Mouse (Mus musculus) gonadal fat pad, adult 2 months (tissue): ENCODE data around the gene Wdr72. TPM values are rescaled to one million over a fixed set of nuclear protein-coding genes. Genes with fewer than 3 reads are reported as not detected.

Source experiments
- DNase-seq: peaks from one replicate; pipeline ENCODE4 v3.0.0-alpha.2; 2012; ENCODE audit warnings: low read depth
- polyA plus RNA-seq: library from polyadenylated mRNA; depleted of rRNA; stranded (reverse); fragments of >200 nt; gene quantifications from 2 replicates; pipeline ENCODE4 v1.2.3, GENCODE M21; 2012; rRNA removed

The Wdr72 gene
- polyA plus RNA-seq, 1 experiment, result 0.34 TPM

DNA sequence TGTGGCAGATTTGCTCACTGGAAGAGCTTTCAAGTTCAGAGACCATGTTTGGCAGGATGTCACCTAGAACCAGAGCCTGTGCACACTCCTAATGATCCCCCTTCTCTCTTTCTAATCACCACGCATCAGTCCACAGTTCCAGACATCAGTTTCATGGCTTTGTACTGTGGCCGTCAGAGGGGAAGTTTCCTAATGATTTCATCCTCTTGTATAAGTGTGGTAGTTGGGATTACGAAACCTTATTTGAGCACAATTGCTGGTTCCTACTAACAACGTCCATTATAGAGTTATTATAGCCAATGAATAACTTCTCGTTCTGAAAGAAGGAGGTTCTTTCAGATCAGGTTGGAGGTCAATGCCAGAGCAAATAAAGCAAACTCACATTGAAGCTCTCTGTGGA, 131.1 kb downstream of the Wdr72 start:
- no peak for DNase-seq

DNA sequence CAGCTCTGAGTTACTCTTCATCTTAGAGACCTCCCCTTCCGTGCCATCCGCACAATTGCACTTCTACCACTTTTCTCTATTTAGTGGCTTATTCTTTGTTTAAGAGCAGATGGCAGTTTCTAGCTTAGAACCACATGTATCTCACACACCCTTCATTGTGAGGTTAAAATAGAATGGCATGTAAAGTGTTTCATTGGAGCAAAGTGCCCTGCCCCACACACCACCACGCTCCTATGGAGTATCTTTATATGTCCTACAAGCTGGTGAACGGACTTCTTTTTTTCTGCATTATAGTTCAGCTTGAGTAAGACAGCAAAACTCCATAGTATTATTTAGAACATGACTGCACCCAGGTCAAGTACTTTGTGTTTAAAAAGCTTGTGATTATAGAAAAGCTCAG, 137.9 kb downstream of the Wdr72 start:
- DNase-seq, result no peak

DNA sequence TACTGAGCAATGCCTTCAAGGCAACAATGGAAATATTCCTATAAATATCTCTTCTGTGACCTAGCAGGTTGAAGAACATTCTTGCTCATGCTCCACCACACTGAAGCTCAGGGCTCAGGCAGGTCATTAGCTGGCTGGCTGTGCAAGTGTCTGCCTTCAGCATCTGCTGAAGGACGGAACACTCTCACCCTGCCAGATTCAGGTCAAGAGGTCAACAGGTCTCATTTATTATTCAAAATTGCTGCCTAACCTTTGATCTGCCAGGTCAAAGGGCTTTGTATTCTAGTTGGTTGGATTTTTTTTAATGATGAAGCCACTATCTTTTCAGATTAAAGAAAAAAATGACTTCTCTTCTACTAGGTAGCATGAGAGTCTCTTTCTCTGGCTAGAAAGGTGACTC, 139.3 kb downstream of the Wdr72 start:
- no peak for DNase-seq

DNA sequence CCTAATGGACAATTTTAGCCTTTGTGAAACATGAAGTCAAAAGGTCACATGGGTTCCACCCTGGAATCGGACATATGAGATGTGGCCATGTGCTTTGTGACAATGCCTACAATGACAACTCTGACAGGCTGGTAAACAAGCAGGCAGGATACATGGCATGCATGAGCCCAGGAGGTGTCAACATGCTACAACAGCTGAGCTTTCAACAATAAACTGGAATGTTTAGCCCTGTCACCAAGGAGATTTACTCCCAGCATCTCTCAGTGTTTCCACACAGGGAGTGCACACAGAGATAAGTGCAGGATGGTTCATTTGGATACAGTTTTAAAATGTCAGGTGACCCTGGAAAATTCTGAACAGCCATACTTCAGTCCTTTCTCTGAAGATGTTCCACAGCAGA, 140.4 kb downstream of the Wdr72 start:
- DNase-seq, result no peak

DNA sequence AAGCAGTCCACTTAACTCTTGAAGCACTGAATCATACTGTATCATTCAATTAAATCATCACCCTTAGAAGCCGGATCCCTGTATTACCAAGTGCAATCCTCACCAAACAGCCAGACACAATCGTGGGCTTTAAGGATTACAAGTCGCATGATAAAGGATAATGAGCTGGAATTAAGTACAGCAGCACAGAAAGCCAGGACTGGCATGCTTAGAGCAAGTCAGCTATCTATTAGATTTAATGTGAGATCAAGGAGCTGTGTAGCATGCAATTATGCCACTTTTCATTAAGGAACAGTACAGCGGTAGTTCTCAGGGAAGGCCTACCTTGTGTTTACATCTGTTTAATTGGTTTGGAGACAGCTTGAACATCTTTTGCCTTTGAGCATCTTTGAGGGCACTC, 148.2 kb downstream of the Wdr72 start:
- DNase-seq, result no peak

DNA sequence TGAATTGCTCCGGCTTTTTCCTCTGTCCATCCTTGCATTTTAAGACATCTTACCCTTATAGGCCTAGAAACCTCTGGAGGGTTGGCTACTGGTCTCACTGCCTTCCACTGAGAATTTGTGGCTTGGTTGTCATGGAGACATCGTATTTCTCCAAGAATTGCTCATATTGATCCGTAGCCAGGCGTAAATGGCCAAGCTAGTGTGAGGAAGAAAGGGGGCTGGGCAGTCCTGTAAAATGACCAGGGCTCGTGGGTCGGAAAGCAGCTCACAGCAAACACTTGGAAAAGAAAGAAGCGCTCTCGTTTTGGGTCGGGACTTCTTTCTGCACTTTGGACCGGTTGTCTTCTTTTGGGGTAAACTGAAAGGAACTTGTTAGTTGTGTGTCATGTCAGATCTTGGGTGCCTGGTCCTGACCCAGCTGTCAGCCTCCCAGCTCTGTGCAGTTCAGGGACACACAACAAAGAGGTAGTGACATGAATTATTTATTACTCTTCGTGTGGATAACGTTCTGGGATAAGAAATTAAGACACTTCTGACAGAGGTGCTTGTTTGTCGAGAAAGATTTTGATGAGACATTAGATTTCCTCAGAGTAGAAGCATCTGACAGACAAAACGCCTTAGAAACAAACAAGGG, 167.7 kb downstream of the Wdr72 start:
- DNase-seq, result no peak

DNA sequence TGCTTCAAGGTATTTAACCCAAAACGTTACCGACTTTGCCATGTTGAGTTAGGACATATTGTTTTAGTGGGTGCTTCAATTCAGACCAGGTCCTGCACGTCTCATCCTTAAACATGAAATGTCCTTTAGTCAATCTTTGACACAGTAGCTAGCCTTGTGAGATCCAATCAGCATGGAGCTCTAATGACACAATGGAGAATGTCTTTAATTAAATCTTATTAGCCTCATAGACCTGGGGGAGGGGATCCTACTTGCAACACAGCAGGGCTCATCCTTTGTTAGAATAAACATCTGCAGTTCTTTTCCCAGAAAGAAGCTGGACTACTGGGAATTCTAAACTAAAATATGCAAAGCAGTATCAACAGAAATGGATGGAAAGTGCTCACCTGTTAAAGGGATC, 171.9 kb downstream of the Wdr72 start:
- DNase-seq, result no peak

DNA sequence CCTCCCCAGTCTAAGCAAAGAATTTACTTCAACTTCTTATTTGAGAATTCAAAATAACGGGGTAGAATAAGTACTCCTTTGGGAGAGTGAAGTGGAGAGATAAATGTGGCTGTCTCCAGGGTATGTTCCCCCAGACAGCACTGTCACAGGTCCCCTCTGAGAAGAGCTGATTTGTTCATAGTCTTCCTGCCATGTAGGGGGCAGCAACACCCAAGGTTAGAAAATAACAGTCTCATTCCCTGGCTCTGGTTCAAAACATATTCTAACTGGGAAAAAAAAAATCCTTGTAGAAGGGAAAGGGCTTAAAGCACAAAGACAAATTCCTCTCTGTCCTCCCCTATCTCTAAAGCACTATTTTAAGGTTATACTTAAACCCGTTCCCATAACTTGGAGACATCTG, 176.1 kb downstream of the Wdr72 start:
- DNase-seq, result no peak

DNA sequence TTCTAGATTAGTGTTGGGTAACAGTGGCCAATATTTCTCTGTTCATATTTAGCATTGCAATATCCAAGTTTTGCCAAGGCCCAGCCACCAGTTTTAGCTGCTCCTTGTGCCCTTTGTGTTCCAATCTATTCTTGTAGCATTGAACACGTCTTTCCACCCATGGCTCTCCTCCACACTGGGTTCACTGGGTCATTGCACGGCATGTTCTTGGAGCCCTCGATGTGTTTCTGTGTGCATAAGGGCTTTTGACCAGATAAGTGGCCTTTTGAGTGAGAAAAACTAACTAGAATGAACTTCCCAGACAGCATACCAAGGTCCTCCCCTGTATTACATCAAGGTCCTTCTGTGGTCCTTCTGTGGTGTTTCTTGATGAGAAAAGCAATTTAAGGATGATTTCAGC, 184.3 kb downstream of the Wdr72 start:
- no peak for DNase-seq

DNA sequence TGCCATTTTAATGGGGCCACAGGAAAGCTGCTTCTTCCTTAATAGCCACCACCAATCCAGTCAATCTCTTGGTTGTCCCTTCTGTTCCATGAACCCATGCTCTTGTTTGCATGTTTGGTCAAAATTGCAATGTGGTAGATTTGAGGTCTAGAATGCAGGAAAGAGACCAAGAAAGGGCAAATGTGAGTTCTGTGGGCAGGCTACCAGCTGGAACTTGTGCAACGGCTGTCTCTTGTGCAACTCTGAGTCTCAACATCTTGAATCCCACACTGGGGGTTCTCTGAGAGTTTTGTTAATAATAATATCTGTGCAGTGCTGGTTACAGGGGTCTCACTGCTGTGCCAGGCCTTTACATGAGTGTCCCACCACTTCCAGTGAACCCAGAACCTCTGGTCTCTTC, 208.6 kb downstream of the Wdr72 start:
- DNase-seq, result no peak

DNA sequence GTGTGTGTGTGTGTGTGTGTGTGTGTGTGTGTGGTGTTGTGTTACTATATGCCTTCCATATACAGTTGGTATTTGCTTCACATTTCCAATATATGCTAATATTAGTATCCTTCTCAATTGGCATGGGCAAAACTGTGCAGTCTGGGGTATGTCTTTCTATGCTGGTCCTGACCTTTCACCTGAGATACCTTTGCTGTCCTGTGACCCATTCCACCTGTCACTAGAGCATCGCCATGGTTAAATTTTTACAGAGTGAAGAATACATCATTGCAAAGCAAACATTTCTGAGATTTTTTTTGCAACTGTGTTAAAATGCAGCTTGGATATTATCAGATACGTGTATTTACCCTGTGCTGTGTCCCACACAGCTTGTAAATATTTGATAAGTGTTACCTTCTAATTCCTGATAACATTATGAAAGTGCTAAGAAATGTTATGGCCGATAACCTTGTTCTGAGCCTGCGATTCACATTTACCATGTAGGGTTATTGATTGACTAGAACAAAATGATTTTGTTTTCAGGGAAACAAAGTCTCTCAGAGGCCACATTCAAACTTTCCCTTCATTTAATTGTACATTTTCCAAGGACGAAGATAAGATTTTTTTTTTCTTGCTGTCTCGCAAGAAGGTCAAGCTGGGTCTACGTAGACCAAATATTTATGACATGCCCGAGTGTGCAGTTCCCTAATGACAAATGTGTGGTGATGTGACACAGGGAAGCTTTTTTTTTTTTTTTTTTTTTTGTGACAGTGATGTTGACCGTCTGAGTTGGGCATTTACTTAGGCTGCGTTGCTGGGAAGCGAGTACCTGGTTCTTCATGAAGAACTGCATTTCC, 214.2 kb downstream of the Wdr72 start:
- no peak for DNase-seq

DNA sequence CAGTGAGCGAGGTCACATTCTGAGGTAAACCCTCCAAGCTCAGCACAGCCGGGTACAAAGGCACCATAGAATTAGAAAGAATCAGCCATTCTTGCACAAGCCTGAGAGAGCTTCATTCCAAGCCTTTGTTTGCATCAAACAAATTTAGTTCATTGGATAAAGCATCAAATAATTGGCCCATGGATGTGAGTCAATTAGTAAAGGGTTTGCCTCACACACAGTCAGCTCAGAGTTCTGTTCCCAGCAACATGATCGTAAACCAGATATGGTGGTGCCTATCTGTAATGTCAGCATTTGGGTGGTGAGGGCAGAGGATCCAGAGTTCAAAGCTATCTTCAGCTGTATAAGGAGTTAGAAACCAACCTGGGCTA, 214.8 kb downstream of the Wdr72 start:
- no peak for DNase-seq

DNA sequence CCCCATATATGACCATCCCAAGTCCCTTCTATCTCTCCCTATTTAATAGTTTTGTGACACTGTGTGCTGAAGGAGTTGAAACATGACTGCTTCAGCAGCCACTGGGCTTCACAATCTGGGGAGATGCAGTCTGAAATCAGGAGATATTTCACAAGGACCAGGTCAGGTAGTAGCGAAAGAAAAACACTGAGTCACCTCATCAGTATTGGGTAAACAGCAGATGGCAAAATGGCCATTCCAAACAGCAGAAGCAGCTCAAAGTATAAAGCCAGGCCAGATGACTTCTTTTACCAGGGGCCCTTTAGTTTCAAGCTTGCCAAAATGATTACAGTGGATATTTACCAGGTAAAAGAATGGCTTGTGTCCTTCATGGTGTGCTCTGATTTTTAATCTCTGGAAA, 215.8 kb downstream of the Wdr72 start:
- no peak for DNase-seq

DNA sequence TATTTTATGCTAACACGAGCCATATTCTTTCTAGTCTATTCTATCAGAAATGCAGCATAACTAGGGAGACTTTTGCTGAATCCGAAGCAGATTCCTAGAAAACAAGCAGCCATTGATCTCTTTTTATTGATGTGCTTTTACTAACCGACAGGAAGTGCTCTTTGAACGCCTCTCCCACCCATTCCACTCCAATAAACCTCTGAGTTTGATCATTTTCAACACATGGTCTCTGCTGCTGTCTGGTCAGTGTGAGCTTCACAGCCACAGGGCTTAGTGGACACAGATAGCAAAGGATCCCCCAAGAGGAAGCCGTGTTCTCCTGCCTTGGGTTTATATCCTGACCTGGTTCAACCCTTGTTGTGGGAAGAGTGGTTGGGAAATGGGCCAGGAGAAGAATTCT, 218.7 kb downstream of the Wdr72 start:
- DNase-seq, result no peak

DNA sequence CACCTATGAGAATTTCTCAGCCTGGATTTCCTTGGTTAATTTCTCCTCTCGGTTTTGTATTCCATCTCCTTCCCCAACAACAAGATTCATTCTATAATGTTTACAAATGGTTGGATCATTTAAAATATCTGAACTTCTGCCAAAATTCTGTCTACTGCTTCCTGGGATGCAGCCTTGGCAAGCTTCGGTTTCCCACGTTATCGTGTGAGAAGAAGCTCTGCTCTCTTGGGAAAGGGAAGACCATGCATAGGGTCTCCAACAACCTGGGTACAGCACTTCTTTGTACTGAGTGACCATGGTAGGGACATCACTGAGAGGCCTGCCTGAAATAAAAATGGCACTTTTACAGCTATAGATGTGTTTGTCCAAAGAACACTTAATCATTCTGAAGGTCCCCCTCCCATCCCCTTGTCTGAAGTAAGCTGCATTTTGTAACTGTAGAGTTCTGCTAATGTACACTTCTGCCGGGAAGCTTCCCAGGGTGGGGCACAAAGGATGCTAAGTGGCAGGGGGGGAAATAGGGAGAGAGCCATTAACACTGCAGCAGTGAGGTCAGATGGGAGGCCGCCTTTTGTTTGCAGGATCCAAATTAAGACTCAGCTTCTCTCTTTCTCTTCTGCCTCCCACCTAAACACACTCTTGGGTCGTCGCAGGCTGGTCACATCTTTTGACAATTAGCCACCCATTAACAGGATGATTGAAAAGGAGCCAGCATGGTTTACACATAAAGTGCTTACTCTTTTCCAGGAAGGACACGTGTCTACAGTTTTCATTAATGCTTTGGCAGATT, 220.7 kb downstream of the Wdr72 start:
- DNase-seq, result no peak

DNA sequence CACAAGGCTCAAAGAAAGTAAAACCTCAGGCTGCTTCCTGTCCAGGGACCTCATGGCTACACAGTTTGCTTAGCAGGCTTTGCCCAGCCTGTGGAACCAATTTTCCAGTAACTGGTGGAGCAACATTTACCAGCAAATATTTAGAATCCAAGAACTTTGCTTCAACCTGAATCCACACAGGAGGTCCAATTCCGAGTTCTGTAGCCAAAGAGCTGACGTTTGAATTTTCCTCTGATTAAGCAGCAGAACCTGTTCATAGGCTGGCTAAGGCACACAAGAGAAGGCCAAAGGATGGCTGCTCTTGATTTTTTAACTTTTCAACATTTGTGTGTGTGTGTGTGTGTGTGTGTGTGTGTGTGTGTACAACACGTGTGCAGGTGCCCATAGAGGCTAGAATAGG, 222.2 kb downstream of the Wdr72 start:
- no peak for DNase-seq

Other genes starting within 250 kb of the Wdr72 start
- 0.07 and 0.10 TPM in 2 replicates for gene Unc13c, start 141.4 kb upstream of the Wdr72 start, polyA plus RNA-seq